In the genomic region with DNA sequence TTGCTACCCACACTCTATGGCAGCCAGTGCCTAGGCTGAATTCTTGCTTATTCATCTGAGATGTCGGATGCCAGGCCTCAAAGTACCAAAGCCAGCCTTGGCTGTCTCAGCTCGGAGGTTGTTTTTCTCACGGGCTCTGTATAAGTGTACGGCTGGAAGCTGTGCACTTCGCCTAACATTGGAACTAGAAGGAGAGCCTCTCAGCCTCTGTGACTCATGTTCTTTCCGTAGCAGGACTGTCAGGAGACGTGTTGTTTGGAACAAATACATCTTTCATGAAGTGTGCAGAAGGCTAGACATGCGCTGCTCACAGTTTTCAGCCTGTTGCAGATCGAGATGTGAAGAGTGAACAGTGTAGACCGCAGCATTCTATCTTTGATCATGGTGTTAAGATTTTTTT, we compare ENCODE assay signal across 15 mouse cellular contexts.
DNase-seq lines count a peak whose midpoint lies in the region.
"Had no signal": no experiment of that assay in that cellular context is flagged by ENCODE, and none has a peak within 500 bp of the region (broad histone marks: within the 10 kb centered on the region; RNA-seq: fewer than 3 reads in every experiment).

No protein-coding gene starts in this region.

- intact Hi-C loops in left cerebral cortex, postnatal 4 days (cut with DNase I) = no loop called here

- peak; percentile 47 for DNase-seq in left cerebral cortex, adult 11 months (ENCODE audit: low spot score)
- no peak for DNase-seq in left cerebral cortex, postnatal 4 days
- peak; percentile 22 for DNase-seq in fibroblast of lung, adult 2 months (ENCODE audit: low read depth)
- DNase-seq in layer of hippocampus, postnatal 36 days = peak; percentile 27 to 40
- peak; percentile 38 for DNase-seq in right cerebral cortex, postnatal 25 days
- no peak for DNase-seq in urinary bladder, postnatal 36 days (ENCODE audit: low spot score in 2 of 2)
- DNase-seq in kidney, adult 8-10 months = no peak
- DNase-seq: adrenal gland, postnatal 25 days; cerebellum, adult 9-10 months; embryo, embryonic 11 days; heart, postnatal 14 days; kidney, adult 11 months; kidney, postnatal 10 days; lung, postnatal 36 days; thymus, adult 18-20 months had no signal

Comparison
In these comparisons a context has a peak if more than half of its experiments do, and no peak if none do; other contexts are left out.
1. DNase-seq: peak in left cerebral cortex, adult 11 months (single experiment), fibroblast of lung, adult 2 months (single experiment), layer of hippocampus, postnatal 36 days (2 of 2) and right cerebral cortex, postnatal 25 days (single experiment); none in left cerebral cortex, postnatal 4 days (single experiment), urinary bladder, postnatal 36 days (0 of 2) and kidney, adult 8-10 months (0 of 2).